Mouse (Mus musculus) MEL-GATA-1-ER (cell line): ENCODE results near the gene Gm21836.
"Not testable (repeated sequence)": the region's sequence is repeated elsewhere in the genome, so short reads cannot be mapped to it uniquely, and the experiment has no call there.

Source experiments
- DNase-seq: peaks from one replicate; pipeline ENCODE4 v3.0.0-alpha.2; 2012; ENCODE audit warnings: low read depth; ENCODE audit errors: extremely low read depth

The Gm21836 gene

GRCm38 (mm10) chr9:124493693-124494092, at the start of gene Gm21836:
Gene Gm21836 (minus strand): TSS chr9:124493793.
- not testable (repeated sequence) for DNase-seq

- not testable (repeated sequence) for DNase-seq
Measured at GRCm38 (mm10) chr9:124480361-124480980, 13.1 kb downstream of the Gm21836 start.

- peak; percentile 22 for DNase-seq
Measured at GRCm38 (mm10) chr9:124478081-124478480, 15.5 kb downstream of the Gm21836 start.

GRCm38 (mm10) chr9:124476096-124476902, 17.3 kb downstream of the Gm21836 start, which contains the start of gene Ppp2r3d:
Gene Ppp2r3d (minus strand): TSS chr9:124476898.
- DNase-seq = no peak

GRCm38 (mm10) chr9:124475689-124476088, 17.9 kb downstream of the Gm21836 start:
- no peak for DNase-seq

- DNase-seq = peak; percentile 19
Measured at GRCm38 (mm10) chr9:124456572-124456971, 37.0 kb downstream of the Gm21836 start.
